ENCODE assay signal across 23 mouse cellular contexts in genomic region chr1:159828531-159828930, GRCm38 (mm10).
"Had no signal": no experiment of that assay in that cellular context is flagged by ENCODE, and none has a peak within 500 bp of the region (broad histone marks: within the 10 kb centered on the region; RNA-seq: fewer than 3 reads in every experiment).

No protein-coding gene starts in this region.

- DNase-seq: liver, embryonic 13.5 days; liver, postnatal 0 days; lung, adult 2 months; lung, postnatal 14 days; lung, postnatal 36 days; retina, postnatal 1 day; right cerebral cortex, postnatal 14 days; spleen, adult 18-20 months; thymus, adult 18-20 months; thymus, postnatal 14 days; thymus, postnatal 36 days had no signal

- H3K4me3 ChIP-seq: liver, embryonic 13.5 days; liver, embryonic 15.5 days; lung, embryonic 15.5 days; megakaryocyte, embryonic 14.5 days; midbrain, embryonic 13.5 days; myocyte; neural tube, embryonic 13.5 days; neural tube, embryonic 15.5 days had no signal

- H3K36me3 ChIP-seq: liver, embryonic 13.5 days; liver, embryonic 15.5 days; lung, embryonic 15.5 days; midbrain, embryonic 13.5 days; neural tube, embryonic 13.5 days; neural tube, embryonic 15.5 days had no signal

- H3K27me3 ChIP-seq: liver, embryonic 13.5 days; liver, embryonic 15.5 days; lung, embryonic 15.5 days; megakaryocyte, embryonic 14.5 days; neural tube, embryonic 13.5 days; neural tube, embryonic 15.5 days had no signal

- ATAC-seq: liver, postnatal 0 days; lung, postnatal 0 days; midbrain, embryonic 13.5 days; midbrain, embryonic 16.5 days had no signal

- H3K9ac ChIP-seq: liver, embryonic 13.5 days; liver, embryonic 15.5 days; liver, postnatal 0 days; lung, embryonic 15.5 days; midbrain, embryonic 13.5 days; neural tube, embryonic 13.5 days; neural tube, embryonic 15.5 days had no signal

- H3K4me1 ChIP-seq: liver, embryonic 13.5 days; liver, embryonic 15.5 days; lung, embryonic 15.5 days; megakaryocyte, embryonic 14.5 days; midbrain, embryonic 13.5 days; neural tube, embryonic 13.5 days; neural tube, embryonic 15.5 days had no signal

- H3K4me2 ChIP-seq: liver, embryonic 11.5 days; liver, embryonic 13.5 days; liver, embryonic 15.5 days; lung, embryonic 15.5 days; midbrain, embryonic 11.5 days; midbrain, embryonic 13.5 days; neural tube, embryonic 13.5 days; neural tube, embryonic 15.5 days had no signal

- H3K27ac ChIP-seq: liver, embryonic 13.5 days; liver, embryonic 15.5 days; lung, embryonic 15.5 days; macrophage; midbrain, embryonic 13.5 days; neural tube, embryonic 13.5 days; neural tube, embryonic 15.5 days had no signal

- H3K9me3 ChIP-seq: liver, embryonic 13.5 days; liver, embryonic 15.5 days; lung, embryonic 15.5 days; megakaryocyte, embryonic 14.5 days; midbrain, embryonic 13.5 days; neural tube, embryonic 13.5 days; neural tube, embryonic 15.5 days had no signal
